Mouse (Mus musculus): ENCODE measurements around the gene Il17rd.

DNA sequence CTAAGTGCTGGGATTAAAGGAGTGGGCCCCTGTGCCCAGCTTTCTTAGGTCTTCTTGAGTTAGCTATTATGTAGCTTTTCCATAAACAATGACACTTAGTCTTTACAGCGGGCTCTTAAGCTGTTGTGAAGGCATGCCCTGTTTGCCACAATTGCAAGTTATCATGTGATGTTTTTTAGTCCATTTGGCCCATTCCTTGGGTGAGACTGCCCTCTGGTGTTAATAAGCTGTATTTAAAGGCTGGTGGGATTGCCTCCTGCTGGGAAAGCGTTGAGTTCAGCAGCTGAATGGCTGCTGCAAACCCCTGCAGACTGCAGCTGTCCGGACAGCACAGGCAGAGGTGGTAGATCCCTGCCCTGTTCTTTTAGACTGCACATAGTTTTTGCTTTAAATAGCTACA lies 58.0 kb downstream of the Il17rd start:
- TF ChIP-seq CHD2 (IDR thresholded peaks at IDR 0.05; ENCODE audit: low read depth, low read length), result no peak
- no peak for TF ChIP-seq ZNF384 (IDR thresholded peaks at IDR 0.05; ENCODE audit: low read depth, low read length)
